Mouse (Mus musculus) liver, postnatal 0 days (tissue): Measurements from ENCODE around the gene Tmem54. TPM values are rescaled to one million over a fixed set of nuclear protein-coding genes. Genes with fewer than 3 reads are reported as not detected.

Experiments used
- ATAC-seq: fragments of 200-750 bp; cut with Nextera tagmentation; 2 replicates; pipeline ENCODE4 v1.8.0; 2017; ENCODE audit warnings: mild to moderate bottlenecking, moderate library complexity
- DNase-seq: peaks from one replicate; pipeline ENCODE4 v3.0.0-alpha.2; 2016
- H3K27ac ChIP-seq: fragments of 300-500 bp; sonication (generic); 2 replicates; pipeline ENCODE4 v1.5.1; 2014; ENCODE audit warnings: antibody characterized with exemption, moderate library complexity, mild to moderate bottlenecking, low read depth
- H3K27me3 ChIP-seq: fragments of 300-500 bp; sonication (generic); 2 replicates; pipeline ENCODE4 v1.6.1; 2014; ENCODE audit warnings: low read length, control low read depth, mixed read lengths; ENCODE audit not compliant: insufficient read depth
- H3K36me3 ChIP-seq: fragments of 300-500 bp; sonication (generic); replicated peaks from 2 replicates; pipeline ENCODE4 v1.6.1; 2014; ENCODE audit warnings: mild to moderate bottlenecking, control low read depth, low read length, moderate library complexity, mixed read lengths; ENCODE audit not compliant: insufficient read depth
- H3K4me1 ChIP-seq: fragments of 300-500 bp; sonication (generic); 2 replicates; pipeline ENCODE4 v1.6.1; 2014; ENCODE audit warnings: antibody characterized with exemption, mild to moderate bottlenecking, control low read depth; ENCODE audit not compliant: insufficient read depth
- H3K4me2 ChIP-seq: fragments of 300-500 bp; sonication (generic); 2 replicates; pipeline ENCODE4 v1.6.1; 2014; ENCODE audit warnings: low read depth, mild to moderate bottlenecking, low read length, moderate library complexity, mixed read lengths
- H3K4me3 ChIP-seq: fragments of 300-500 bp; sonication (generic); 2 replicates; pipeline ENCODE4 v1.5.1; 2014; ENCODE audit warnings: low read depth, low read length
- H3K9ac ChIP-seq: fragments of 300-500 bp; sonication (generic); replicated peaks from 2 replicates; pipeline ENCODE4 v1.6.1; 2014; ENCODE audit warnings: mild to moderate bottlenecking, moderate library complexity
- H3K9me3 ChIP-seq: fragments of 300-500 bp; sonication (generic); 2 replicates; pipeline ENCODE4 v1.6.1; 2016; ENCODE audit warnings: mild to moderate bottlenecking, control low read depth, low read length, mixed read lengths
- CTCF ChIP-seq: sonication (generic); IDR thresholded peaks from 2 replicates; pipeline ENCODE4 v1.5.1; 2016; ENCODE audit warnings: antibody characterized with exemption, low read depth
- EP300 ChIP-seq: IDR thresholded peaks from 2 replicates; pipeline ENCODE4 v1.6.1; 2016; ENCODE audit warnings: antibody characterized with exemption, low read depth, mild to moderate bottlenecking
- WGBS: fragments of 180-500 bp; shearing (Covaris S2); extraction: QIAGEN DNeasy Blood & Tissue Kit; methylation state at CpG from one replicate; pipeline ENCODE4 v1.1.7; 2014; ENCODE audit not compliant: insufficient replicate concordance; 5-methylcytosine and 5-hydroxymethylcytosine counted together
- polyA plus RNA-seq: library from polyadenylated mRNA; unstranded; fragments of >200 nt; fragmentation: Nextera tagmentation; extraction: Ambion mirVana; gene quantifications from 2 replicates; pipeline ENCODE4 v1.2.1, GENCODE M21; 2015

Tmem54 gene
- polyA plus RNA-seq, 1 experiment from 2014 or later, result 0.26 TPM

- Histone ChIP-seq H3K4me3 (no peak overlapping the region), H3K36me3 (no peaks in the 10 kb centered on the region; the same call in 1 of the 2 replicates), H3K4me2 (no peak overlapping the region), H3K27ac (no peak overlapping the region), H3K27me3 (no peaks in the 10 kb centered on the region), H3K9me3 (no peaks in the 10 kb centered on the region), H3K4me1 (peaks cover 23% of the 10 kb centered on the region), H3K9ac (no peak overlapping the region)
- ATAC-seq, result no peak
- no peak for DNase-seq
- TF ChIP-seq EP300 (no peak), CTCF (no peak)
- WGBS, result 76% methylated on average over 16 of the region's 16 CpGs
Observed at GRCm38 (mm10) chr4:129144401-129145367, 39.3 kb downstream of the Tmem54 start.

- TF ChIP-seq EP300, result no peak
- TF ChIP-seq CTCF, result no peak
- H3K27ac ChIP-seq, result no peak overlapping the region
Observed at GRCm38 (mm10) chr4:129145411-129145810, 40.1 kb downstream of the Tmem54 start.

GRCm38 (mm10) chr4:129145943-129146342 is 40.6 kb downstream of the Tmem54 start:
- Histone ChIP-seq H3K27me3 (no peaks in the 10 kb centered on the region), H3K4me3 (no peak overlapping the region), H3K27ac (no peak overlapping the region), H3K4me2 (no peak overlapping the region), H3K4me1 (peaks cover 11% of the 10 kb centered on the region; the same call in 1 of the 2 replicates), H3K9ac (no peak overlapping the region), H3K9me3 (no peaks in the 10 kb centered on the region), H3K36me3 (no peaks in the 10 kb centered on the region; the same call in 1 of the 2 replicates)
- no peak for ATAC-seq
- no peak for DNase-seq
- WGBS, result 73% methylated on average over 4 of the region's 4 CpGs
- TF ChIP-seq CTCF, result no peak
- TF ChIP-seq EP300, result no peak

More at GRCm38 (mm10) chr4:129145411-129145810, 40.1 kb downstream of the Tmem54 start:
- Histone ChIP-seq H3K27me3 (no peaks in the 10 kb centered on the region), H3K36me3 (no peaks in the 10 kb centered on the region; the same call in 1 of the 2 replicates), H3K9me3 (no peaks in the 10 kb centered on the region), H3K4me3 (no peak overlapping the region), H3K4me1 (peaks cover 15% of the 10 kb centered on the region), H3K9ac (no peak overlapping the region), H3K4me2 (no peak overlapping the region)
- whole genome bisulfite sequencing, result 61% methylated on average over 4 of the region's 4 CpGs
- ATAC-seq (no peak), DNase-seq (no peak)

GRCm38 (mm10) chr4:129146392-129146791 is 41.0 kb downstream of the Tmem54 start:
- no peaks in the 10 kb centered on the region for H3K9me3 ChIP-seq
- no peak overlapping the region for H3K9ac ChIP-seq
- H3K4me2 ChIP-seq, result no peak overlapping the region
- H3K36me3 ChIP-seq, result no peaks in the 10 kb centered on the region; the same call in 1 of the 2 replicates
- no peaks in the 10 kb centered on the region for H3K27me3 ChIP-seq
- H3K27ac ChIP-seq, result no peak overlapping the region
- peaks cover 9% of the 10 kb centered on the region; the same call in 1 of the 2 replicates for H3K4me1 ChIP-seq
- ATAC-seq, result no peak
- no peak for TF ChIP-seq EP300
- TF ChIP-seq CTCF, result no peak
- no peak overlapping the region for H3K4me3 ChIP-seq
- whole genome bisulfite sequencing, result 45% methylated on average over 2 of the region's 2 CpGs
- no peak for DNase-seq

GRCm38 (mm10) chr4:129147552-129148103 is 42.3 kb downstream of the Tmem54 start:
- Histone ChIP-seq H3K9ac (no peak overlapping the region), H3K9me3 (no peaks in the 10 kb centered on the region), H3K4me3 (no peak overlapping the region), H3K27me3 (no peaks in the 10 kb centered on the region), H3K4me2 (no peak overlapping the region), H3K36me3 (peaks cover 7% of the 10 kb centered on the region), H3K27ac (no peak overlapping the region), H3K4me1 (no peaks in the 10 kb centered on the region)
- TF ChIP-seq CTCF, result no peak
- TF ChIP-seq EP300, result no peak
- 89% methylated on average over 13 of the region's 13 CpGs for WGBS
- ATAC-seq (no peak), DNase-seq (no peak)

GRCm38 (mm10) chr4:129149321-129149720 is 44.0 kb downstream of the Tmem54 start:
- no peak for DNase-seq
- no peaks in the 10 kb centered on the region for H3K9me3 ChIP-seq
- no peak overlapping the region for H3K27ac ChIP-seq
- no peak overlapping the region for H3K4me3 ChIP-seq
- TF ChIP-seq CTCF (no peak), EP300 (no peak)
- no peak overlapping the region for H3K9ac ChIP-seq
- no peak overlapping the region for H3K4me2 ChIP-seq
- H3K4me1 ChIP-seq, result no peaks in the 10 kb centered on the region
- H3K36me3 ChIP-seq, result peaks cover 15% of the 10 kb centered on the region
- 82% methylated on average over 1 of the region's 1 CpGs for WGBS
- no peaks in the 10 kb centered on the region for H3K27me3 ChIP-seq
- ATAC-seq, result no peak
